Mouse (Mus musculus) forebrain, embryonic 11.5 days (tissue): ENCODE data around the gene Pcca. TPM values are rescaled to one million over a fixed set of nuclear protein-coding genes. Genes with fewer than 3 reads are reported as not detected.
"Not testable (repeated sequence)": the region's sequence is repeated elsewhere in the genome, so short reads cannot be mapped to it uniquely, and the experiment has no call there.

Experiments used
- ATAC-seq: fragments of 200-750 bp; cut with Nextera tagmentation; replicated peaks from 2 replicates; pipeline ENCODE4 v1.8.0; 2017; ENCODE audit warnings: moderate TSS enrichment; ENCODE audit not compliant: low FRiP score
- DNase-seq: peaks from one replicate; pipeline ENCODE4 v3.0.0-alpha.2; 2017; ENCODE audit warnings: low spot score
- H3K27ac ChIP-seq: fragments of 300-500 bp; sonication (generic); 2 replicates; pipeline ENCODE4 v1.5.1; 2014; ENCODE audit warnings: low read depth, low read length
- H3K27me3 ChIP-seq: fragments of 300-500 bp; sonication (generic); 2 replicates; pipeline ENCODE4 v1.6.1; 2014; ENCODE audit warnings: mild to moderate bottlenecking, low read length, mixed read lengths; ENCODE audit not compliant: control insufficient read depth, insufficient read depth
- H3K36me3 ChIP-seq: fragments of 300-500 bp; sonication (generic); 2 replicates; pipeline ENCODE4 v1.6.1; 2014; ENCODE audit warnings: mild to moderate bottlenecking, low read length, moderate library complexity, mixed read lengths; ENCODE audit not compliant: control insufficient read depth, insufficient read depth
- H3K4me1 ChIP-seq: fragments of 300-500 bp; sonication (generic); replicated peaks from 2 replicates; pipeline ENCODE4 v1.6.1; 2014; ENCODE audit warnings: low read length, mixed read lengths; ENCODE audit not compliant: control insufficient read depth, insufficient read depth
- H3K4me2 ChIP-seq: fragments of 300-500 bp; sonication (generic); 2 replicates; pipeline ENCODE4 v1.6.1; 2014; ENCODE audit warnings: low read depth, mild to moderate bottlenecking, low read length, moderate library complexity, mixed read lengths; ENCODE audit not compliant: severe bottlenecking
- H3K4me3 ChIP-seq: fragments of 300-500 bp; sonication (generic); 2 replicates; pipeline ENCODE4 v1.5.1; 2014; ENCODE audit warnings: low read depth, low read length
- H3K9ac ChIP-seq: fragments of 300-500 bp; sonication (generic); 2 replicates; pipeline ENCODE4 v1.6.1; 2014; ENCODE audit warnings: low read length
- H3K9me3 ChIP-seq: fragments of 300-500 bp; sonication (generic); 2 replicates; pipeline ENCODE4 v1.6.1; 2016; ENCODE audit warnings: low read length, mixed read lengths; ENCODE audit not compliant: control insufficient read depth
- WGBS: fragments of 180-500 bp; shearing (Covaris S2); extraction: QIAGEN DNeasy Blood & Tissue Kit; methylation state at CpG from one replicate; pipeline ENCODE4 v1.1.7; 2014; 5-methylcytosine and 5-hydroxymethylcytosine counted together
- polyA plus RNA-seq: library from polyadenylated mRNA; unstranded; fragments of >200 nt; fragmentation: Nextera tagmentation; extraction: Ambion mirVana; gene quantifications from 2 replicates; pipeline ENCODE4 v1.2.1, GENCODE M21; 2014

Pcca gene
- polyA plus RNA-seq, 1 experiment from 2014 or later, result 39.6 TPM

GRCm38 (mm10) chr14:122535986-122536385 is 1.9 kb downstream of the Pcca start:
- 90% methylated on average over 1 of the region's 1 CpGs for WGBS
- no peak for ATAC-seq

GRCm38 (mm10) chr14:122548421-122548820 is 14.3 kb downstream of the Pcca start:
- no peaks in the 10 kb centered on the region for H3K36me3 ChIP-seq
- DNase-seq (no peak), ATAC-seq (no peak)
- H3K4me1 ChIP-seq, result no peaks in the 10 kb centered on the region
- H3K9me3 ChIP-seq, result no peaks in the 10 kb centered on the region
- no peak overlapping the region for H3K4me3 ChIP-seq
- no peaks in the 10 kb centered on the region for H3K27me3 ChIP-seq
- no peak overlapping the region for H3K9ac ChIP-seq
- no peak overlapping the region for H3K4me2 ChIP-seq
- 89% methylated on average over 1 of the region's 1 CpGs for WGBS
- no peak overlapping the region for H3K27ac ChIP-seq

More at GRCm38 (mm10) chr14:122535986-122536385, 1.9 kb downstream of the Pcca start:
- Histone ChIP-seq H3K27me3 (no peaks in the 10 kb centered on the region), H3K4me2 (no peak overlapping the region), H3K27ac (no peak overlapping the region), H3K4me3 (no peak overlapping the region), H3K4me1 (peaks cover 4% of the 10 kb centered on the region; the same call in 1 of the 2 replicates), H3K9me3 (no peaks in the 10 kb centered on the region), H3K9ac (no peak overlapping the region), H3K36me3 (no peaks in the 10 kb centered on the region)
- DNase-seq, result no peak

- ATAC-seq (no peak), DNase-seq (no peak)
- Histone ChIP-seq H3K27me3 (no peaks in the 10 kb centered on the region), H3K9ac (no peak overlapping the region), H3K36me3 (no peaks in the 10 kb centered on the region), H3K4me1 (no peaks in the 10 kb centered on the region), H3K4me3 (no peak overlapping the region), H3K27ac (no peak overlapping the region), H3K4me2 (no peak overlapping the region), H3K9me3 (no peaks in the 10 kb centered on the region)
- WGBS, result 85% methylated on average over 1 of the region's 1 CpGs
Measured at GRCm38 (mm10) chr14:122548905-122549304, 14.8 kb downstream of the Pcca start.

DNA sequence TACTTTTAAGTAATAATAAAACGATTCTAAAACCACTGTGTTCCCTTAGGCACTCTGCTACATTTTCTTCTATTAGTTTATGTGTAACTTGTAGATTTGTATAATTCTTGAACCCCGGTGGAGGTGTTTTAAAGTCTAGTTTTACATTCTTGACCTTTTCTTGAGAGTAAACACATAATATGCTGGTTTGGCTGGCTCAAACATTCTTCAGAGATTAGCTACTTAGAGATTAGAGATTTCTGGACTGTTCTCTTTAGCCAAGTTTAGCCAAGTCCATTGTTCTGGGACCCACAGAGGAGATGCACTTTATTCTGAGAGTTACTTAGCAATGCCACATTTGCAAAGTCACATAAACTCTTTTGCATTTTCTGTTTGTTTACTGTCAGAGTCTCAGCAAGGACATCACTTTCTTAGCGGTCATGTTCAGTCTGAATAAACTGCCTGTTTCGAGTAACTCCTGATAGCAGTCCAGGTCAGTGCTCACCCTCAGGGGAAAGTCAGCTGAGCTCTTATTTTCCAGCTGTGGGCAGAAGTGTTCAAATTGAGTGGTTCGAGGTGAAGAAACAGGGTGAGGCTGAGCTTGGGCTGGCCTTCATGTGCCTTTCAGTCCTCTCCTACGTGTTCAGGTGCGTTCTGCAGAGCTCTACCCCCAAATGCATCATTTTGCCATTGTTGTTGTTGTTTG is 18.8 kb downstream of the Pcca start:
- Histone ChIP-seq H3K9me3 (no peaks in the 10 kb centered on the region), H3K36me3 (no peaks in the 10 kb centered on the region), H3K27me3 (no peaks in the 10 kb centered on the region), H3K4me3 (no peak overlapping the region), H3K9ac (no peak overlapping the region), H3K4me2 (no peak overlapping the region), H3K4me1 (no peaks in the 10 kb centered on the region), H3K27ac (no peak overlapping the region)
- ATAC-seq (no peak), DNase-seq (no peak)
- WGBS, result 83% methylated on average over 7 of the region's 7 CpGs

GRCm38 (mm10) chr14:122557353-122557752 is 23.2 kb downstream of the Pcca start:
- Histone ChIP-seq H3K9me3 (no peaks in the 10 kb centered on the region), H3K27me3 (no peaks in the 10 kb centered on the region), H3K4me2 (no peak overlapping the region), H3K4me1 (no peaks in the 10 kb centered on the region), H3K36me3 (no peaks in the 10 kb centered on the region), H3K27ac (no peak overlapping the region), H3K4me3 (no peak overlapping the region), H3K9ac (no peak overlapping the region)
- DNase-seq (no peak), ATAC-seq (no peak)
- 96% methylated on average over 9 of the region's 9 CpGs for WGBS

DNA sequence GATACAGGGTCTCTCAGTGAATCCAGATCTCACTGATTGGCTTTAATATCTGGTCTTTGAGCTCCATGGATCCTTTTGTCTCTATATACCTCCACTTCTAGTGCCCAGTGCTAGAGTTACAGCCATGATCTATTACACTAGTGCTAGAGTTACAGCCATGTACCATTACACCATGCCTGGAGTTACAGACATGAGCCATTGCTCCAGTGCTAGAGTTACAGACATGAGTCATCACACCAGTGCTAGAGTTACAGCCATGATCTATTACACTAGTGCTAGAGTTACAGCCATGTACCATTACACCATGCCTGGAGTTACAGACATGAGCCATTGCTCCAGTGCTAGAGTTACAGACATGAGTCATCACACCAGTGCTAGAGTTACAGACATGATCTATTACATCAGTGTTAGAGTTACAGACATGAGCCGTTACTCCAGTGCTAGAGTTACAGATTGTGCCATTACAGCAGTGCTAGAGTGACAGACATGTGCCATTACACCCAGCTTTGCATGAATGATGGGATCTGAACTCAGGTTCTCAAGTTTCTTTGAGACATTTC is 26.8 kb downstream of the Pcca start:
- not testable (repeated sequence) for H3K4me1 ChIP-seq, H3K27ac ChIP-seq, H3K4me2 ChIP-seq, H3K36me3 ChIP-seq, DNase-seq, H3K27me3 ChIP-seq, H3K4me3 ChIP-seq, ATAC-seq, H3K9me3 ChIP-seq, H3K9ac ChIP-seq
- WGBS, result 90% methylated on average over 1 of the region's 1 CpGs

GRCm38 (mm10) chr14:122570862-122571261 is 36.7 kb downstream of the Pcca start:
- 76% methylated on average over 9 of the region's 9 CpGs for WGBS
- Histone ChIP-seq H3K36me3 (no peaks in the 10 kb centered on the region), H3K27me3 (no peaks in the 10 kb centered on the region), H3K4me3 (no peak overlapping the region), H3K4me1 (no peaks in the 10 kb centered on the region), H3K9me3 (no peaks in the 10 kb centered on the region), H3K9ac (no peak overlapping the region), H3K27ac (no peak overlapping the region), H3K4me2 (no peak overlapping the region)
- ATAC-seq (no peak), DNase-seq (no peak)

DNA sequence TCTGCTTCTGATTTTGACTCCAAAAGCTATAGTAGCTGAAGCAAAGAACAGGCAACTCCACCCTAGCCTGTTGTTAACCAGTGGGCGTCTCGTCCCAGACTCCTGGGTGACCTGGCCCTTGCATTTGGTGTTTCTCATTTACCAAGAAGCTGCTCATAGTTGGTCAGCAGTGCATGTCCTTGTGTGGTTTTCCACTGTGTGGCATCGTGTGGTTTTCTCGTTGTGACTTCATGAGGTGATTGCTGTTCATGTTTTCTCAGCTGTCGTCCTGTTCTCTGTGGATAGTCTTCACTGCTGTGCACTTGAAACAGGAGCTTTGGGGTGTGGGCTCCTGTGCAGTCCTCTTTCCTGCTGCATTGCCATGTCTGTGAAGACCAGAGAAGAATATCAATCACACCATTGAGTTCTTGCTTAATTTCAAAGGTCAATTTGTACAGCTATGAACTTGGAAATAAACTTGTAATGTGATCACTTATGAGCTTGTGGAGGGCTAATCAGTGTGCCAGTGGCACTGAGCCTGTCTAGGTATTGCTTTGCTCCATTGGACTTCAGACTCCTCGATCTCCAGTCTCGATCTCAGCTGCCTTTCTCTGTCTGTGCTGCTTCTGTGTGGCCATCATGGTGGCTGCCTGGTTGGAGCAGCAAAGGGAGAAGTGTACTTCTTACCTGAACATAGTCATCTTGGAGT is 40.1 kb downstream of the Pcca start:
- no peak for ATAC-seq
- Histone ChIP-seq H3K27me3 (no peaks in the 10 kb centered on the region), H3K9me3 (no peaks in the 10 kb centered on the region; the same call in 1 of the 2 replicates), H3K4me1 (no peaks in the 10 kb centered on the region), H3K36me3 (no peaks in the 10 kb centered on the region), H3K4me3 (no peak overlapping the region), H3K27ac (no peak overlapping the region), H3K9ac (no peak overlapping the region), H3K4me2 (no peak overlapping the region)
- DNase-seq, result no peak
- WGBS, result 92% methylated on average over 7 of the region's 7 CpGs
